Mouse (Mus musculus) megakaryocyte, embryonic 14.5 days (primary cell): ENCODE results near the gene Slc45a3.

ENCODE experiments used
- FLI1 ChIP-seq: IDR thresholded peaks from 2 replicates; pipeline ENCODE4 v1.6.1; 2012; ENCODE audit warnings: low read length, inconsistent platforms, mixed read lengths
- GATA1 ChIP-seq: IDR thresholded peaks from 3 replicates; pipeline ENCODE4 v1.6.1; 2012; ENCODE audit warnings: mixed read lengths, low read length, inconsistent platforms, borderline replicate concordance

DNA sequence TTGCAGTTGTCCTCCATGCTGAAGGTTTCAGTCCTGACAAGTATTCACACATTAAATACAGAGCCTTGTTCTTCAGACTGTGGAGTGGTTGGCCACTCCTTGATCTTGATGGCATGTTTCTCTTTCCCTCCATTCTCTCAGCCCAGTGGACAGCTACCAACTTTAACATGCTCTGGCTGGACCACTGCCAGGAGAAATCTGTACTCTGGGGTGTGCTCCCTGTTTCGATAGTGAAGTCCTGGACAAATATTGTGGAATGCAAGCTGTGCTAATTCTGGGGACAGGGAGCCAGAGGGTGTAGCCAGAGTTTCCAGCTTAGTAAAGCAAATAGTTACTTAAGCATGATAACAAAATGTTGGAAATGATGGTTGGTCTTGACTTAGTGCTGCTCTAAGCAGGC is 24.0 kb upstream of the Slc45a3 start:
- TF ChIP-seq GATA1 (no peak), FLI1 (no peak)
